Mouse (Mus musculus) MEL (cell line): ENCODE measurements around the gene Nacc2. TPM values are rescaled to one million over a fixed set of nuclear protein-coding genes. Genes with fewer than 3 reads are reported as not detected.

Experiments
- DNase-seq: peaks from one replicate; pipeline ENCODE4 v3.0.0; 2011; ENCODE audit warnings: low read depth, low spot score
- H3K27ac ChIP-seq: 2 replicates; pipeline ENCODE4 v1.5.1; 2012; ENCODE audit warnings: low read depth, mild to moderate bottlenecking, control low read depth, low read length, moderate library complexity; ENCODE audit not compliant: control insufficient read depth
- H3K27me3 ChIP-seq, 2 experiments: fragments of 150-350 bp in 1 of 2; sonication (generic) in 1 of 2; 2 replicates each; pipeline ENCODE4 v1.6.1; 2012; ENCODE audit warnings: low read length in 2 of 2, mild to moderate bottlenecking in 2 of 2, improper control_type of control experiment in 1 of 2, moderate library complexity in 1 of 2; ENCODE audit not compliant: insufficient read depth in 2 of 2, control insufficient read depth in 1 of 2
- H3K36me3 ChIP-seq, 2 experiments: 2 replicates each; pipeline ENCODE4 v1.6.1; 2012 to 2014; ENCODE audit warnings: low read length in 2 of 2, improper control_type of control experiment in 1 of 2, inconsistent platforms in 1 of 2, mild to moderate bottlenecking in 1 of 2; ENCODE audit not compliant: insufficient read depth in 2 of 2, control insufficient read depth in 1 of 2
- H3K4me1 ChIP-seq, 2 experiments: fragments of 150-350 bp in 1 of 2; sonication (generic) in 1 of 2; 2 replicates each; pipeline ENCODE4 v1.6.1; 2012; ENCODE audit warnings: low read length in 2 of 2, improper control_type of control experiment in 1 of 2, mild to moderate bottlenecking in 1 of 2; ENCODE audit not compliant: insufficient read depth in 2 of 2, control insufficient read depth in 1 of 2
- H3K4me3 ChIP-seq, 2 experiments: fragments of 150-350 bp in 1 of 2; sonication (generic) in 1 of 2; 2 replicates each; pipeline ENCODE4 v1.5.1; 2012; ENCODE audit warnings: low read depth in 2 of 2, low read length in 2 of 2, mild to moderate bottlenecking in 2 of 2, moderate library complexity in 2 of 2, control low read depth in 1 of 2, improper control_type of control experiment in 1 of 2; ENCODE audit not compliant: control insufficient read depth in 1 of 2, insufficient read depth in 1 of 2
- H3K79me2 ChIP-seq: 2 replicates; pipeline ENCODE4 v1.6.1; 2012; ENCODE audit warnings: mild to moderate bottlenecking, low read length, moderate library complexity; ENCODE audit not compliant: control insufficient read depth, poor library complexity, insufficient read depth
- H3K9ac ChIP-seq: 2 replicates; pipeline ENCODE4 v1.6.1; 2012; ENCODE audit warnings: low read depth, mild to moderate bottlenecking, control low read depth, low read length, moderate library complexity; ENCODE audit not compliant: control insufficient read depth, poor library complexity, severe bottlenecking
- H3K9me3 ChIP-seq: fragments of 150-350 bp; sonication (generic); replicated peaks from 2 replicates; pipeline ENCODE4 v1.6.1; 2012; ENCODE audit warnings: mild to moderate bottlenecking, low read length, improper control_type of control experiment, moderate library complexity; ENCODE audit not compliant: insufficient read depth
- BHLHE40 ChIP-seq: IDR thresholded peaks from 2 replicates; pipeline ENCODE4 v1.6.1; 2012; ENCODE audit warnings: low read depth, mild to moderate bottlenecking, inconsistent platforms, low read length, improper control_type of control experiment, borderline replicate concordance
- CHD1 ChIP-seq: IDR thresholded peaks from 2 replicates; pipeline ENCODE4 v1.6.1; 2012; ENCODE audit warnings: low read depth, mild to moderate bottlenecking, inconsistent platforms, low read length, improper control_type of control experiment
- CHD2 ChIP-seq: IDR thresholded peaks from 2 replicates; pipeline ENCODE4 v1.6.1; 2011; ENCODE audit warnings: low read length, improper control_type of control experiment
- CTCF ChIP-seq, 3 experiments: IDR thresholded peaks in 2 of 3; conservative IDR thresholded peaks in 1 of 3; 2 replicates each; pipeline ENCODE4 v1.5.1; 2011 to 2012; ENCODE audit warnings: low read length in 3 of 3, low read depth in 2 of 3, mild to moderate bottlenecking in 2 of 3, improper control_type of control experiment in 1 of 3, inconsistent platforms in 1 of 3, mixed read lengths in 1 of 3, moderate library complexity in 1 of 3; ENCODE audit not compliant: control insufficient read depth in 1 of 3, insufficient read depth in 1 of 3, poor library complexity in 1 of 3, severe bottlenecking in 1 of 3
- E2F4 ChIP-seq: IDR thresholded peaks from 2 replicates; pipeline ENCODE4 v1.6.1; 2011; ENCODE audit warnings: low read depth, low read length, improper control_type of control experiment, borderline replicate concordance
- EP300 ChIP-seq, 2 experiments: IDR thresholded peaks; 2 replicates each; pipeline ENCODE4 v1.6.1; 2011; ENCODE audit warnings: improper control_type of control experiment in 2 of 2, low read length in 2 of 2, low read depth in 1 of 2, mild to moderate bottlenecking in 1 of 2
- ETS1 ChIP-seq: IDR thresholded peaks from 2 replicates; pipeline ENCODE4 v1.6.1; 2012; ENCODE audit warnings: low read depth, mild to moderate bottlenecking, inconsistent platforms, low read length, improper control_type of control experiment, moderate library complexity
- GABPA ChIP-seq: IDR thresholded peaks from 2 replicates; pipeline ENCODE4 v1.6.1; 2012; ENCODE audit warnings: low read depth, mild to moderate bottlenecking, inconsistent platforms, low read length, improper control_type of control experiment, moderate library complexity
- GATA1 ChIP-seq: IDR thresholded peaks from 2 replicates; pipeline ENCODE4 v1.6.1; 2011; ENCODE audit warnings: low read depth, low read length, improper control_type of control experiment
- JUND ChIP-seq: IDR thresholded peaks from 2 replicates; pipeline ENCODE4 v1.6.1; 2011; ENCODE audit warnings: low read depth, mild to moderate bottlenecking, improper control_type of control experiment, low read length
- KAT2A ChIP-seq: conservative IDR thresholded peaks from 2 replicates; pipeline ENCODE4 v1.6.1; 2012; ENCODE audit warnings: low read depth, low read length, improper control_type of control experiment, inconsistent platforms
- MAZ ChIP-seq: IDR thresholded peaks from 2 replicates; pipeline ENCODE4 v1.6.1; 2012; ENCODE audit warnings: low read depth, mild to moderate bottlenecking, inconsistent platforms, low read length, improper control_type of control experiment
- MYC ChIP-seq: IDR thresholded peaks from 2 replicates; pipeline ENCODE4 v1.6.1; 2011; ENCODE audit warnings: low read depth, mild to moderate bottlenecking, low read length, improper control_type of control experiment, moderate library complexity
- POLR2A ChIP-seq, 2 experiments: IDR thresholded peaks; 2 replicates each; pipeline ENCODE4 v1.6.1; 2011 to 2012; ENCODE audit warnings: low read length in 2 of 2, mild to moderate bottlenecking in 2 of 2, control low read depth in 1 of 2, improper control_type of control experiment in 1 of 2, low read depth in 1 of 2, moderate library complexity in 1 of 2; ENCODE audit not compliant: control insufficient read depth in 1 of 2, insufficient read depth in 1 of 2, poor library complexity in 1 of 2
- RAD21 ChIP-seq: IDR thresholded peaks from 2 replicates; pipeline ENCODE4 v1.6.1; 2011; ENCODE audit warnings: mild to moderate bottlenecking, low read depth, low read length, improper control_type of control experiment
- RCOR1 ChIP-seq: IDR thresholded peaks from 2 replicates; pipeline ENCODE4 v1.6.1; 2012; ENCODE audit warnings: low read depth, mild to moderate bottlenecking, inconsistent platforms, low read length, improper control_type of control experiment
- SIN3A ChIP-seq: IDR thresholded peaks from 2 replicates; pipeline ENCODE4 v1.6.1; 2012; ENCODE audit warnings: low read length, improper control_type of control experiment, inconsistent platforms
- SMC3 ChIP-seq: IDR thresholded peaks from 2 replicates; pipeline ENCODE4 v1.6.1; 2011; ENCODE audit warnings: low read depth, low read length, improper control_type of control experiment
- TAL1 ChIP-seq: IDR thresholded peaks from 2 replicates; pipeline ENCODE4 v1.6.1; 2012; ENCODE audit warnings: mild to moderate bottlenecking, inconsistent platforms, low read length, moderate library complexity, mixed read lengths
- TCF12 ChIP-seq: IDR thresholded peaks from 2 replicates; pipeline ENCODE4 v1.6.1; 2014; ENCODE audit warnings: low read depth, mild to moderate bottlenecking, inconsistent platforms, low read length, improper control_type of control experiment, moderate library complexity
- UBTF ChIP-seq: IDR thresholded peaks from 2 replicates; pipeline ENCODE4 v1.6.1; 2012; ENCODE audit warnings: low read depth, mild to moderate bottlenecking, inconsistent platforms, low read length, improper control_type of control experiment, moderate library complexity, borderline replicate concordance; ENCODE audit not compliant: insufficient read depth
- USF1 ChIP-seq: IDR thresholded peaks from 2 replicates; pipeline ENCODE4 v1.6.1; 2014; ENCODE audit warnings: low read depth, mild to moderate bottlenecking, inconsistent platforms, low read length, improper control_type of control experiment, moderate library complexity
- USF2 ChIP-seq, 2 experiments: IDR thresholded peaks; 2 replicates each; pipeline ENCODE4 v1.6.1; 2011 to 2012; ENCODE audit warnings: improper control_type of control experiment in 2 of 2, low read length in 2 of 2, borderline replicate concordance in 1 of 2, inconsistent platforms in 1 of 2, low read depth in 1 of 2, mild to moderate bottlenecking in 1 of 2; ENCODE audit not compliant: insufficient read depth in 1 of 2
- ZKSCAN1 ChIP-seq: IDR thresholded peaks from 2 replicates; pipeline ENCODE4 v1.6.1; 2012; ENCODE audit warnings: low read depth, mild to moderate bottlenecking, inconsistent platforms, low read length, improper control_type of control experiment, moderate library complexity
- polyA plus RNA-seq, 2 experiments: library from polyadenylated mRNA; stranded (reverse) in 1 of 2; unstranded in 1 of 2; fragments of >175 nt in 1 of 2; fragments of >200 nt in 1 of 2; gene quantifications; 2 replicates each; pipeline versions ENCODE4 v1.2.1 to v1.2.4; 2012; ENCODE audit warnings: low replicate concordance in 2 of 2, low read depth in 1 of 2; ENCODE audit not compliant: insufficient read length in 2 of 2, insufficient read depth in 1 of 2, missing spikeins in 1 of 2
- total RNA-seq: library from RNA; depleted of rRNA; stranded (reverse); fragments of 300-350 nt; gene quantifications from 2 replicates; pipeline ENCODE4 v1.2.3, GENCODE M21; 2012

The Nacc2 gene
- total and polyA plus RNA-seq, 3 experiments = 0.19 to 1.7 TPM; not detected in 1

DNA sequence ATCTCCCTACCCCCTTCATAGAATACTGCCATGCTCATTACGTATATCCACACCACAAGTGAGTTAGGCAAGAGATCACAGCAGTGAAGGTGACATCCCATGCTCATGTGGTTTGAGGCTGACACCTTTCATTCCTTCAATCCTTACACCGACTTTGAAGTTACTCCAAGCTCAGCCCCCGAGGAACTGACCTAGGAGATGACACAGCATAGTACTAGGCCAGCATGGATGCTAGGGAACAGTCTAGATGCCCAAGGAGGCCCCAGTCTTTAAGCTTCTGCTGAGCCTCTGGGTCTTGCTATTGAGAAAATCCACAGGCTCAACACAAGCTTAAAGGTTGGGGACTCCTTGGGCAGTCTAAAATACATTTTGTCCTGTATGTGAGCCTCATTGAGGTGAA is 103.1 kb downstream of the Nacc2 start:
- Histone ChIP-seq H3K9me3 (no peaks in the 10 kb centered on the region), H3K4me1 (peaks cover 7 to 23% of the 10 kb centered on the region in 2 experiments), H3K9ac (no peak overlapping the region), H3K79me2 (peaks cover 20% of the 10 kb centered on the region), H3K27me3 (no peaks in the 10 kb centered on the region), H3K36me3 (peaks cover 0 to 23% of the 10 kb centered on the region in 2 experiments; a peak in 2 of 4 replicates), H3K27ac (no peak overlapping the region), H3K4me3 (no peak overlapping the region; a peak in 1 of 4 replicates)
- no peak for TF ChIP-seq POLR2A (IDR thresholded peaks at IDR 0.05; ENCODE audit: control insufficient read depth in 1 of 2, insufficient read depth in 1 of 2, low read depth in 1 of 2, low read length in 2 of 2, poor library complexity in 1 of 2)
- no peak for TF ChIP-seq KAT2A
- no peak for TF ChIP-seq USF2 (IDR thresholded peaks at IDR 0.05; ENCODE audit: borderline replicate concordance in 1 of 2, insufficient read depth in 1 of 2, low read depth in 1 of 2, low read length in 2 of 2)
- TF ChIP-seq TAL1 = no peak
- no peak for TF ChIP-seq UBTF
- no peak for DNase-seq

GRCm38 (mm10) chr2:26017326-26017725 is 105.7 kb downstream of the Nacc2 start:
- Histone ChIP-seq H3K27me3 (no peaks in the 10 kb centered on the region), H3K27ac (no peak overlapping the region), H3K4me1 (peaks cover 14 to 36% of the 10 kb centered on the region in 2 experiments), H3K9me3 (no peaks in the 10 kb centered on the region), H3K4me3 (no peak overlapping the region), H3K79me2 (peaks cover 20% of the 10 kb centered on the region), H3K9ac (no peak overlapping the region), H3K36me3 (peaks cover 3 to 36% of the 10 kb centered on the region in 2 experiments; a peak in 3 of 4 replicates)
- DNase-seq = no peak
- no peak for TF ChIP-seq MYC
- no peak for TF ChIP-seq SMC3
- TF ChIP-seq USF1 = no peak
- TF ChIP-seq CHD1 = no peak
- no peak for TF ChIP-seq USF2 (IDR thresholded peaks at IDR 0.05; ENCODE audit: borderline replicate concordance in 1 of 2, insufficient read depth in 1 of 2, low read depth in 1 of 2, low read length in 2 of 2)
- TF ChIP-seq UBTF = no peak
- TF ChIP-seq E2F4 = no peak
- TF ChIP-seq KAT2A = no peak

GRCm38 (mm10) chr2:26013674-26014073 is 109.3 kb downstream of the Nacc2 start:
- Histone ChIP-seq H3K9ac (no peak overlapping the region), H3K79me2 (peaks cover 12% of the 10 kb centered on the region; the same call in 1 of the 2 replicates), H3K4me1 (peaks cover 8 to 27% of the 10 kb centered on the region in 2 experiments; a peak in 3 of 4 replicates), H3K27ac (peak overlapping the region; percentile 53), H3K4me3 (no peak overlapping the region)
- DNase-seq = peak; percentile 48
- TF ChIP-seq TAL1 (peak; percentile 68), BHLHE40 (no peak), JUND (no peak), ETS1 (0 out of 2 replicates have a peak, but pooled peaks have one; percentile 36), SMC3 (no peak), RCOR1 (peak; percentile 41; the same call in 1 of the 2 replicates), SIN3A (0 out of 2 replicates have a peak, but pooled peaks have one; percentile 16), TCF12 (peak; percentile 59; the same call in 1 of the 2 replicates), MYC (peak; percentile 37; the same call in 1 of the 2 replicates), RAD21 (no peak), MAZ (no peak), GABPA (no peak), ZKSCAN1 (no peak), CHD2 (no peak), GATA1 (peak; percentile 74), CTCF (IDR thresholded peaks at IDR 0.05 in 2 of 3, conservative IDR thresholded peaks at IDR 0.05 in 1 of 3; ENCODE audit: control insufficient read depth in 1 of 3, insufficient read depth in 1 of 3, low read depth in 2 of 3, low read length in 3 of 3, poor library complexity in 1 of 3, severe bottlenecking in 1 of 3) (no peak), EP300 (IDR thresholded peaks at IDR 0.05; ENCODE audit: low read depth in 1 of 2, low read length in 2 of 2) (peak; percentile 56 to 81)
- TF ChIP-seq, all 39 proteins: peak for 8
- Histone ChIP-seq H3K27me3 (no peaks in the 10 kb centered on the region), H3K36me3 (peaks cover 5 to 27% of the 10 kb centered on the region in 2 experiments; a peak in 3 of 4 replicates), H3K9me3 (no peaks in the 10 kb centered on the region)
